Mouse (Mus musculus) erythroblast, embryonic 14.5 days (primary cell): Measurements from ENCODE around the gene Tmem167b.

ENCODE experiments used
- GATA1 ChIP-seq: IDR thresholded peaks from 2 replicates; pipeline ENCODE4 v1.6.1; 2012; ENCODE audit warnings: low read length, inconsistent platforms, mixed read lengths
- TAL1 ChIP-seq: IDR thresholded peaks from 3 replicates; pipeline ENCODE4 v1.6.1; 2012; ENCODE audit warnings: low read length, inconsistent platforms, mixed read lengths

GRCm38 (mm10) chr3:108510716-108511483 is 51.4 kb downstream of the Tmem167b start:
- TF ChIP-seq GATA1 (no peak), TAL1 (no peak)
